Mouse (Mus musculus) lung, postnatal 4 days (tissue): ENCODE results near the gene Rhox2c.
"Not testable (repeated sequence)": the region's sequence is repeated elsewhere in the genome, so short reads cannot be mapped to it uniquely, and the experiment has no call there.

Source experiments
- DNase-seq, 2 experiments: peaks; one replicate each; pipeline ENCODE4 v3.0.0; 2021

Rhox2c gene

GRCm38 (mm10) chrX:37453380-37453779 is at the start of gene Rhox2c:
TSS of gene Rhox2c (plus strand) at chrX:37453680.
- DNase-seq: not testable (repeated sequence)

- not testable (repeated sequence) for DNase-seq
Measured at GRCm38 (mm10) chrX:37411767-37412166, 41.7 kb upstream of the Rhox2c start, which contains the start of gene Rhox2b. TSS of gene Rhox2b (plus strand) at chrX:37412067.

GRCm38 (mm10) chrX:37432194-37432593 is 21.3 kb upstream of the Rhox2c start, which contains the start of gene Rhox4b:
TSS of gene Rhox4b (plus strand) at chrX:37432494.
- not testable (repeated sequence) for DNase-seq

- DNase-seq: not testable (repeated sequence)
Measured at GRCm38 (mm10) chrX:37458285-37458684, 4.8 kb downstream of the Rhox2c start, which contains the start of gene Rhox3c. TSS of gene Rhox3c (plus strand) at chrX:37458585.

GRCm38 (mm10) chrX:37480037-37480436 is 26.6 kb downstream of the Rhox2c start, which contains the start of gene Rhox4c:
TSS of gene Rhox4c (plus strand) at chrX:37480337.
- not testable (repeated sequence) for DNase-seq

GRCm38 (mm10) chrX:37514059-37514458 is 60.6 kb downstream of the Rhox2c start, which contains the start of gene Rhox4d:
TSS of gene Rhox4d (plus strand) at chrX:37514359.
- not testable (repeated sequence) for DNase-seq
